Mouse (Mus musculus): ENCODE results near the gene Mmp1b. TPM values are rescaled to one million over a fixed set of nuclear protein-coding genes. Genes with fewer than 3 reads are reported as not detected.
"Not testable (repeated sequence)": the region's sequence is repeated elsewhere in the genome, so short reads cannot be mapped to it uniquely, and the experiment has no call there.

Mmp1b gene
- not detected in 2 replicates for total RNA-seq (2014; rRNA removed)
- not detected in 2 replicates for polyA plus RNA-seq (2015; fragmentation: Nextera tagmentation; extraction: Ambion mirVana)

DNA sequence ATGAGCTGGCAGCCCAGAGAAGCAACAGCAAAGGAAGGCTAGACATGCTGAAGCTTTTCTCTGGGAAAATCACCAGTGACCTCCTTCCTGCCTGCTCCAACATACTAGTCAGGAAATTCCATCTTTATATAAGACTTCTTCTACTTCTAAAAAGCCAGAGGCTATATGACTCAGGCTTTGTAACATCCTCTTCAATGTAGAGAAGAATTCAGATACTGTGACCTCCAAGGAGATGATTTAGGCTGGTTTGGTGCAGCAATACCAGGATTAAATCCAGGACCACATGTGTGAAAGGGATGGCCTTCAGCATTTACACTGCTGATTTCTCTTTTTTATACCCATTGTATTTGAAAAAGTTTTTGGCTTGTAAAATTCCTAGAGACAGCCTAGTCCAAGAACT, at the start of gene Mmp1b:
Mmp1b (minus strand) TSS at position 101 of the 400 bp plus-strand sequence.
- no peak for ATAC-seq
- Histone ChIP-seq H3K9me3 (ENCODE audit: low read length) (no peaks in the 10 kb centered on the region), H3K9ac (replicated peaks; ENCODE audit: low read length) (no peak within 1 kb of the TSS), H3K36me3 (ENCODE audit: insufficient read depth, low read length) (no peaks in the 10 kb centered on the region), H3K27me3 (ENCODE audit: insufficient read depth, low read length) (no peaks in the 10 kb centered on the region), H3K4me3 (ENCODE audit: low read length) (no peak within 1 kb of the TSS), H3K4me1 (ENCODE audit: insufficient read depth, low read length) (no peaks in the 10 kb centered on the region), H3K27ac (no peak within 1 kb of the TSS), H3K4me2 (ENCODE audit: low read depth, low read length) (no peak within 1 kb of the TSS)
- no peak for TF ChIP-seq CTCF (IDR thresholded peaks at IDR 0.05; ENCODE audit: low read depth)
- no peak for DNase-seq (ENCODE audit: low spot score)

DNA sequence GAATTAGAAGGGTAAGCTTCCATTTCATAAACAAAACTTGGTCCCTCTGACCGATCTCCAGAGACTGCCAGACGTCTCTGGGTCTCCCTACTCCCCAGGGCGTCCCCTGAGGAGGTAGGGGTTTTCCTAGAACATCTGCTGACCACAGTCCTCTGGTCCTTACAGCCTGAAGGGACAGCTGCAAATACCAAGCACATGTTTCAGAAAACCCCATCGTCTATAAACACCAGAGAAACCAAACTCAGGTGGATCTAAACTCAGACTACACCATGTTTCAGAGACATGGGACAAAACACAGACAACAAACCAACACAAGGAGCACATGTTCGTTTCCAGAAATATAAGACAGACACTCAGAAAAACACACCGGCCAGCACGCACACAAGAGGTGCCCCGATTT, 8.7 kb upstream of the Mmp1b start:
- not testable (repeated sequence) for H3K4me1 ChIP-seq (ENCODE audit: insufficient read depth, low read length); H3K4me3 ChIP-seq (ENCODE audit: low read length); H3K36me3 ChIP-seq (ENCODE audit: insufficient read depth, low read length); H3K9ac ChIP-seq (replicated peaks; ENCODE audit: low read length); DNase-seq (ENCODE audit: low spot score); H3K27ac ChIP-seq; H3K27me3 ChIP-seq (ENCODE audit: insufficient read depth, low read length); ATAC-seq; H3K9me3 ChIP-seq (ENCODE audit: low read length); H3K4me2 ChIP-seq (ENCODE audit: low read depth, low read length)
- 86% methylated on average over 8 of the region's 8 CpGs for WGBS

DNA sequence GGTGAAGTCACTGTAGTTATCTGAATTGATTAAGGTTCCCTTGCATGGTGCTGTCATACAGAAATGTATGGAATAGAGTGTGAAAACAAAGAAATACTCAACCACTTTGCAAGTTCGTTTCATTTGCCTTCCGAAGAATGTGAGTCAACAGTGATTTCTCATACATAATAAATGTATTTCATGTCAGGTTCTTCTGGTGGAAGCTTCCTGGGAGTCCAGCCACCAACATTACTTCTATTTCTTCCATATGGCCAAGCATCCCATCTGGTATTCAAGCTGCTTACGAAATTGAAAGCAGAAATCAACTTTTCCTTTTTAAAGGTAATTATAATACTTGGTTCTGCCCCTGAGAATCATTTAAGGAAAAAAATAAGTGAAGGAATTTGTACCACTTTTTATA, 33.3 kb downstream of the Mmp1b start:
- H3K4me2 ChIP-seq (ENCODE audit: low read depth, low read length), result no peak overlapping the region
- WGBS, result 83% methylated on average over 3 of the region's 3 CpGs
- no peak overlapping the region for H3K4me3 ChIP-seq (ENCODE audit: low read length)
- H3K9me3 ChIP-seq (ENCODE audit: low read length), result no peaks in the 10 kb centered on the region
- no peak overlapping the region for H3K9ac ChIP-seq (replicated peaks; ENCODE audit: low read length)
- ATAC-seq, result no peak
- H3K36me3 ChIP-seq (ENCODE audit: insufficient read depth, low read length), result no peaks in the 10 kb centered on the region
- no peaks in the 10 kb centered on the region for H3K4me1 ChIP-seq (ENCODE audit: insufficient read depth, low read length)
- TF ChIP-seq CTCF (IDR thresholded peaks at IDR 0.05; ENCODE audit: low read depth), result no peak
- no peaks in the 10 kb centered on the region for H3K27me3 ChIP-seq (ENCODE audit: insufficient read depth, low read length)
- H3K27ac ChIP-seq, result no peak overlapping the region
- no peak for DNase-seq (ENCODE audit: low spot score)

DNA sequence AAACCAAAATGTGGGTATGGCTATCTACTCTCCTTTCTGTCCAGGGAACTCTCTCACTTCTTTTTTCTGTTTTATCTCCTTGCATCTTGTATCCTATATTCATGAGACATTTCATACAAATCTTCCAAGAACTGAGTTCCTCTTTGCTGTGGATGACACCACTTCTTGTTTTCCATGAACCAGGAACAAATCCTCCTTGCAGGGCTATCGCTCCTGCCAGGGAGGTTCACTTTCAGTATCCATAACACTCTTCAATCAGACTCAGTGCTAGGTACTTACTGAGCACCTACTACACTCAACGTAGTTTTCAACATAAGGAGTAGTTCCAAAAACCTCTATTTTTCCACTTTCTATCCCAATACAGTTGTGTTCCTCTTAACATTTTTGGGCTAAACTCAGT, 42.3 kb downstream of the Mmp1b start:
- H3K9me3 ChIP-seq (ENCODE audit: low read length), result no peaks in the 10 kb centered on the region

DNA sequence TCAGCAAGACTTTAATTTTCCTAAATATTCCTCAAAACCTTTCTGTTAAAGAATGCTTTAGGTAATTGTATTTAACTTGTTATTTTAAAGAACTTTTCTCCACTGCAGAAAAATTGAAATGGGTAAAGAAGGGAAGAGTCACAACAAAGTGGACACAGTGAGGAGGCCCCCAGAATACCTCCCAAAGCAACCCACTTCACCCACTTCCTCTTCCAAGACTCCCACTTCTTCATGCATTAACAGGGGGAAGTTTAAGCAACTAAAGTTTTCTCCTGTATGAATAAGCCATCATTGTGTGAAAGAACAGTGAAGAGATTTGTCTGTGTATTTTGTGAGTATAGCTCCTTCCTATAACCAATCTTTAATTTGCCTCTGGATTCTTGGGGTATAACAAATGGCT, 43.7 kb downstream of the Mmp1b start, which contains the start of gene Mmp12:
Mmp12 (plus strand) TSS at position 275 of the 400 bp plus-strand sequence.
- H3K9me3 ChIP-seq (ENCODE audit: low read length), result no peaks in the 10 kb centered on the region
- H3K4me3 ChIP-seq (ENCODE audit: low read length), result no peak within 1 kb of the TSS
- no peaks in the 10 kb centered on the region for H3K27me3 ChIP-seq (ENCODE audit: insufficient read depth, low read length)
- H3K9ac ChIP-seq (replicated peaks; ENCODE audit: low read length), result no peak within 1 kb of the TSS
- no peak within 1 kb of the TSS for H3K4me2 ChIP-seq (ENCODE audit: low read depth, low read length)
- H3K27ac ChIP-seq, result no peak within 1 kb of the TSS
- no peaks in the 10 kb centered on the region for H3K4me1 ChIP-seq (ENCODE audit: insufficient read depth, low read length)
- no peaks in the 10 kb centered on the region for H3K36me3 ChIP-seq (ENCODE audit: insufficient read depth, low read length)
- no peak for ATAC-seq
- DNase-seq (ENCODE audit: low spot score), result no peak
- TF ChIP-seq CTCF (IDR thresholded peaks at IDR 0.05; ENCODE audit: low read depth), result no peak

More for the DNA sequence above, 42.3 kb downstream of the Mmp1b start:
- Histone ChIP-seq H3K4me1 (ENCODE audit: insufficient read depth, low read length) (no peaks in the 10 kb centered on the region), H3K4me2 (ENCODE audit: low read depth, low read length) (no peak overlapping the region), H3K9ac (replicated peaks; ENCODE audit: low read length) (no peak overlapping the region), H3K27me3 (ENCODE audit: insufficient read depth, low read length) (no peaks in the 10 kb centered on the region), H3K4me3 (ENCODE audit: low read length) (no peak overlapping the region), H3K36me3 (ENCODE audit: insufficient read depth, low read length) (no peaks in the 10 kb centered on the region), H3K27ac (no peak overlapping the region)
- DNase-seq (ENCODE audit: low spot score), result no peak
- no peak for ATAC-seq
- TF ChIP-seq CTCF (IDR thresholded peaks at IDR 0.05; ENCODE audit: low read depth), result no peak
- 84% methylated on average over 2 of the region's 2 CpGs for WGBS

DNA sequence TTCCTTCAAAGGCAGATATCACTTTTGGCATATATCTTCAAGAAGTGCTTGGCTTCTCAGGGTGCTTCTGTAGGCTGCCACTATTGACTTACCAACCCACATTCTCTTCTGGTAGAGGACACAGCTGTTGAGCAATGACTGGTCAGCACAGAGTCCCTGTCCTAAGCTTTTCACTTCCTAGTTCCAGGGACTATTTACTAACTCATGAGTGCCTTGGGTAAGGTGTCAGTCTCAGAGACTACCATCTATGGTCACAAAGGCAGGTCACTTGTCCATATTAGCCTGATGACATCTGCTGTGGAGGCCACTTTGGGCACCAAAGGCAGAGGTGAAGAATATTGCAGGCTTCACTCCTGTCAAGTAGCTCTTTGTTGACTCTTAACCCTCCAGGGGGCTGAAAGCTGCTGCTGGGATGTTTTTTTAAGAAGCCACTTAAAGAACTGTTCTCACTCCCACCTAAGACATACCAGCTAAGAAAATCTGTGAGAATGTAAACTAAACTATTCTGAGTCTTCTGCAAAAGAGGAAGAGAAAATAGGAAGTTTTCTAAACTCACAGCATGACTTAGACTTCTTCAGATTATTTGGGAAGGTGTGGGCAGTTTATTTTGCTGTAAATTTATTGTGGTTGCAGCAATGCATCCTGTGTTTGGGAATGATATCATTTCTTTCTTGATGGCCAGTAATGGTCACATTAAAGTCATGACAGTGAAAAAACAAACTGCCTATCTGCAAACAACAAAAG, 50.9 kb downstream of the Mmp1b start:
- no peak for ATAC-seq

More for the DNA sequence above, 50.9 kb downstream of the Mmp1b start:
- H3K9ac ChIP-seq (replicated peaks; ENCODE audit: low read length), result no peak overlapping the region
- DNase-seq (ENCODE audit: low spot score), result no peak
- no peak for TF ChIP-seq CTCF (IDR thresholded peaks at IDR 0.05; ENCODE audit: low read depth)
- no peak overlapping the region for H3K4me2 ChIP-seq (ENCODE audit: low read depth, low read length)
- no peaks in the 10 kb centered on the region for H3K36me3 ChIP-seq (ENCODE audit: insufficient read depth, low read length)
- no peaks in the 10 kb centered on the region for H3K4me1 ChIP-seq (ENCODE audit: insufficient read depth, low read length)
- H3K27ac ChIP-seq, result no peak overlapping the region
- H3K4me3 ChIP-seq (ENCODE audit: low read length), result no peak overlapping the region
- H3K9me3 ChIP-seq (ENCODE audit: low read length), result no peaks in the 10 kb centered on the region
- H3K27me3 ChIP-seq (ENCODE audit: insufficient read depth, low read length), result no peaks in the 10 kb centered on the region

Measured in hindbrain, postnatal 0 days (tissue).